Mouse (Mus musculus) lung, adult 18-20 months (tissue): ENCODE results near the gene Pex6.
A peak's percentile ranks its signal among the peaks of the same experiment; 100 is the strongest.
"Not testable (repeated sequence)": the region's sequence is repeated elsewhere in the genome, so short reads cannot be mapped to it uniquely, and the experiment has no call there.

Experiments used
- DNase-seq, 2 experiments: peaks; one replicate each; pipeline ENCODE4 v3.0.0; 2022; ENCODE audit warnings: mixed read lengths in 2 of 2

Gene Pex6

GRCm38 (mm10) chr17:46741305-46741704 lies 30.0 kb downstream of the Pex6 start:
- no peak for DNase-seq

GRCm38 (mm10) chr17:46742986-46743385 lies 31.7 kb downstream of the Pex6 start:
- DNase-seq = peak; percentile 71 to 80

- no peak for DNase-seq
Observed at GRCm38 (mm10) chr17:46745506-46745905, 34.2 kb downstream of the Pex6 start.

GRCm38 (mm10) chr17:46747234-46747633 lies 36.0 kb downstream of the Pex6 start:
- DNase-seq = peak; percentile 16 to 18

- DNase-seq = no peak
Observed at GRCm38 (mm10) chr17:46747806-46748205, 36.5 kb downstream of the Pex6 start.

GRCm38 (mm10) chr17:46749282-46749681 lies 38.0 kb downstream of the Pex6 start:
- no peak for DNase-seq

- no peak for DNase-seq
Observed at GRCm38 (mm10) chr17:46750580-46750979, 39.3 kb downstream of the Pex6 start.

GRCm38 (mm10) chr17:46751056-46751793 lies 40.0 kb downstream of the Pex6 start:
- DNase-seq = peak; percentile 62 to 74

GRCm38 (mm10) chr17:46751794-46752556 lies 40.7 kb downstream of the Pex6 start, which contains the start of gene Cnpy3:
Cnpy3 (minus strand) TSS chr17:46752214.
- peak; percentile 98 for DNase-seq

- no peak for DNase-seq
Observed at GRCm38 (mm10) chr17:46758753-46759152, 47.5 kb downstream of the Pex6 start.

GRCm38 (mm10) chr17:46763544-46763943 lies 52.3 kb downstream of the Pex6 start, which contains the start of gene Ptcra:
Ptcra (minus strand) TSS chr17:46763712.
- no peak for DNase-seq

- DNase-seq = not testable (repeated sequence)
Observed at GRCm38 (mm10) chr17:46764916-46765315, 53.7 kb downstream of the Pex6 start.

GRCm38 (mm10) chr17:46767868-46768267 lies 56.6 kb downstream of the Pex6 start:
- DNase-seq = peak; percentile 69 to 80

- DNase-seq = no peak
Observed at GRCm38 (mm10) chr17:46770546-46770945, 59.3 kb downstream of the Pex6 start.

- DNase-seq = no peak
Observed at GRCm38 (mm10) chr17:46771025-46771424, 59.8 kb downstream of the Pex6 start.

- no peak for DNase-seq
Observed at GRCm38 (mm10) chr17:46771616-46772015, 60.4 kb downstream of the Pex6 start.

- no peak for DNase-seq
Observed at GRCm38 (mm10) chr17:46772038-46772403, 60.8 kb downstream of the Pex6 start.

GRCm38 (mm10) chr17:46772404-46773277 lies 61.4 kb downstream of the Pex6 start, which contains the start of gene 2310039H08Rik:
2310039H08Rik (plus strand) TSS chr17:46772635.
- DNase-seq = peak; percentile 83 to 86

GRCm38 (mm10) chr17:46773278-46774130 lies 62.2 kb downstream of the Pex6 start:
- no peak for DNase-seq

- no peak for DNase-seq
Observed at GRCm38 (mm10) chr17:46774131-46774472, 62.8 kb downstream of the Pex6 start.

GRCm38 (mm10) chr17:46775070-46775469 lies 63.8 kb downstream of the Pex6 start:
- no peak for DNase-seq
